Mouse (Mus musculus) thymus, postnatal 36 days (tissue): ENCODE data around the gene Lmntd1.
A peak's percentile ranks its signal among the peaks of the same experiment; 100 is the strongest.

Experiments
- DNase-seq, 2 experiments: peaks; one replicate each; pipeline ENCODE4 v3.0.0; 2022; ENCODE audit warnings: mixed read lengths in 2 of 2

The Lmntd1 gene

DNA sequence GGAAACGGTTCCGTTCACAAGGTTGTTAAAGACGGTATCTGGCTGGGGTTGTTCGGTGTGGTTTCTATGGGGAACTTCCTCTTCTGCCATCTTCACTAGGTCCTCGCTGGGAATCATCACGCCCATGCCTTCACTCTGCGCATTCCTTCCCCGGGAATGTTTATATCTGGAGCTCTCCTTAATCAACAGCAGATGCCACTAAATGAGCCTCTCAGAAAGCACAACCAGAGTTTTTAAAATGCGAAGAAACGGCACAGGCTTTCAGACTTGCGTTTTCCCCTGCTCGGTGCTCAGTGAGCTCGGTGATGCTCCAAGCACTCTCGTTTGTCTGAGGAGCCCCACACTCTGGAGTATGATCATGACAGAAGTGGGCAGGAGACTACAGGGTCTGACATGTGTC, 182.4 kb downstream of the Lmntd1 start:
- DNase-seq: no peak

DNA sequence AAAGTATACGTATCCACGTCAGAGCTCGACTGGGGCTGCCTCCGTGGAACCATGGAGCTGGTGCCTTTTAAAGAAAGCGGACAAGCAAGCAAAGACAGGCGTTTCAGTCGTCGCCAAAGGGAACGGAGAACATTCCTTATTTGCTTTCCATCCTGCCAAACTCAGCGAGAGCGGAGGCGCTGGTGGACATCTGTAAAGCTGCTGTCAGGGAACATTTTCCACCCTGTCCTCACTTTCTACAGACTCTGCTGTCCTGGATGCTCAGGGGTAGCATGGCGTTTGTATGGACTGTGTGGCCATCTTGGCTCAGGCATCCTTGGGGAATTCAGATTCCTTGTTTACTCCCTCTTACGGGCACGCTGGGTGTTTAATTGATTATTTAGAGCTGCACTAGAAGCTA, 186.7 kb downstream of the Lmntd1 start:
- DNase-seq: no peak

DNA sequence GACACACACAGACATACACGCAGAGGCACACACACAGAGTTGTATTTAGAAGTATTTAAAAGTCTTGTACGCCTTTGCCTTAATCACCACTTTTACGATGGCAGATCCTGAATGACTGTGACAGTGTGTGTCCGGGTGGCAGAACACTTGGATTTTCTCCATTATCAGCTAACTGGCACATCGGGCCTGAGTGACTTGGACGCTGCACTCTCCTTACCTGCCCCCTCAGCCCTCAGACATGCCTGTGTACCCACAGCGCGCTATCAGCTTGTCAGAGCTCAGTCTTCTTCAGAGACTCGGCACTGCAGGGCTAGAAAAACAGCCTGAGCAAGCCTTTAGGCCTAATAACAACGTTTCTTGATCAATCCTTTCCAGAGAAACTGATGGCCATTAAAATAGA, 187.6 kb downstream of the Lmntd1 start:
- DNase-seq: no peak

DNA sequence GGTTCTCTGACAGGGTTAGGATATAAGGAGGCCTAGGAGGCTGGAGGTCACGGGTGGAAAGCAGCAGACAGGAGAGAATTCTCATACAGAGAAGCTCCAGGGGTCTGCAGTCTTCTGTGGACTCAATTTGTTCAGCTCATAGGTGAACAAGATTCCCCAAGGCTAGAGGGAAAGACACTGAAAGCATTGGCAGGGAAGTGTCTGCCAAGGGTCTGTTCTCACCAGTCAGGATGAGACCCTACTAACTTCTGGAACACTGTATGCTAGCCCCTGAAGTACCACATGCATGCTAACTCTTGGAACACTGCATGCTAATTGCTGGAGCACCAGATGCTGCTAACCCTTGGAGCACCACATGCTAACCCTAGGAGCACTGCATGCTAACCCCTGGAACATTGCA, 190.0 kb downstream of the Lmntd1 start:
- no peak for DNase-seq

DNA sequence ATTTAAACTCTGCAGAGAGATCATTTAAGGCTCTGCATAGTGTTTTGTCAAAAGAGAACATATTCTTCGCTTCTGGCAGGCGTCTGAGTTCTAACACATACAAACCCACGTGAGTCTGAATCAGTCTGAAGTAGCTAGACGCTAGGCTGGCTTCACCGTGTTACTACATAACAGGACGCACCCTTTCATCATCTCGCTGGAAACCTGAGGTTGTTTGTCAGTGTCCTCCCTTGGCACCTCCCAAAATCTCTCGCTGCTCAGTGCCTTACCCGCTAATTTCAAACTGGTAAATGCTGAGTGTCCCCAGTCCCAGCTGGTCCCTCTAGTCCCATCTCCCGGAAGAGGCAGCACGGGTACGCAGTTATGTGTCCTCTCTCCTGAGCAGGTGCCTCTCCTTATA, 190.6 kb downstream of the Lmntd1 start:
- no peak for DNase-seq

DNA sequence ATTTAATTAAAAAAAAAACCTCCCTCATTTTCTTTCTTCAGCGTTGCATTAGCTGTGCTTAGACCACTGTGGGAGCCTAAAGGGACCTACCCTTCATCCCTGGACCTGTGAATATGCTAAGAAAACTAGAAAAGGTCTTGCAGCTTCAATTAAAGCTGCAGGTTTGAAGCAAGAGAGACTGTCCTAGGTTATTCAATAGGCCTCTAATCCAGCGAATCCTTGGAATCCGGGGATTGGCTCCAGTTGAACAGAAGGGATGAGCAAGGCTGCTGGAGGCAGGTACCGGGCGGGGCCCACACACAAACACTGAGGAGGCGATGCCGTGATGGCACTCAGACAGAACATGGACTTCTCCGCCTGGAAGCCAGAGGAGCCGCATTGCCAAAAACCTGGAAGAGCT, 192.5 kb downstream of the Lmntd1 start:
- DNase-seq: no peak

DNA sequence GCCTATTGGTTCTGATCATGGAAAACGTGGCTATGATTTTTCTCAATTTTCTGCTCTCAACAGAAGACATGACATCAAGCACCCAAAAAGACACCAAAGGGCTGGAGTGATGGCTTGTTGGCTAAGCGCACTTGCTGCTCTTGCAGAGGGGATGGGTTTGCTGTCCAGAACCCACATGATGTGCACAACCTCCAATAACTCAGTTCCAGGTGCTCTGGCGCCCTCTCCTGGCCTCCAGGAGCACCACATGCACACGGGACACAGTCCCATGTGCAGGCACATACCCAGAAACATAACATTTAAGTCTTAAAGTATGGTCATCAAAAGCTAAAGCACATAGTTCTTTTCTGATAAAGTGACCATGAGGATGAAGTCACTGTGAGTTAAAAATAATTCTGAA, 193.7 kb downstream of the Lmntd1 start:
- no peak for DNase-seq

DNA sequence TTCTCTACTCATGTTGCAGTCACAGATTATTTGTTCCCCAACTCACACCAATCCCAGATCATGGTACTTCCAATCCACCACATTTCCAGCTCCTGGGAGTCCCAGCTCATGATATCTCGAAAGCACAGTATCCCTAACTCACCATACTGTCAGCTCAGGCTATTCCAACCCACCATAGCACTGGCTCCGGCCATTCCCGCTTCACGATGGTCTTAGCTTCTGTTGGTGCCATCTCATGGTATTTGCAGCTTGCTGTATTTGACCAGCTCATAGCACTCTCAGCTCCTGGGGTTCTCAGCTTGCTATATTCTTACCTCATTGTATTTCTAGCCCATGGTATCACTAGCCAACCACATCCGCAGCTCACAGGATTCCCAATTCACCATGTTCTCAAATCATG, 195.3 kb downstream of the Lmntd1 start:
- DNase-seq: no peak

DNA sequence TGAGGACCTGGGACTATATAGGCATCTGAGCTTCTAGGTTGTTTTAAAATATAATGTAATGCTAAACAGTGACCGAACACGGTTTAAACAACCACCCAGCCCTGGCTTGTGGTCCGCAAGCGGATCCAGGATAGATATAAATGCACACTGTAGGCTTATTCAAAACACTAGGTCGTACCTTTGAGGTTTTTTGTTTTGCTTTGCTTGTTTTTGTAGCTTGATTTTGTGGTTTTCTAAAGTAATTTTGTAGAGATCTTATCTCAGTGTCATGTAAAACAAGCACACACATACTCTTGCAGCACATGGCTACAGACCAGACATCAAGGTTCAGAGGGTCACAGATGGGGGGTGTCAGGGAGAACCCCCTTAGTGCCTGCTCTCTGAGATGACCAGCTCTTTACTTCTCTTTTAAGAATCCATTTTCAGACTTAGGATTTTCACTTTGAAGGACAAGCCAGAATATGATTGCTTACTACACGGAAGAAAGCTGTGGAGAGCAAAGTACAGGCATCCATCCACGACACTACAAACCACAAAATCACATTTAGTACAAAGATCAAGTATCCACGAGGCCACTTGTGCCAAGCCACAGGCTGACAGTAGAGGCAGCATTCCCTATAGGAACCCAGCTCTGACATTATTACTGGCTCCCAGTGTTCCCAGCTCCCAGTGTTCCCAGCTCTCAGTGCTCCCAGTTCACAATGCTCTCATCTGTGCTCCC, 196.2 kb downstream of the Lmntd1 start:
- no peak for DNase-seq

DNA sequence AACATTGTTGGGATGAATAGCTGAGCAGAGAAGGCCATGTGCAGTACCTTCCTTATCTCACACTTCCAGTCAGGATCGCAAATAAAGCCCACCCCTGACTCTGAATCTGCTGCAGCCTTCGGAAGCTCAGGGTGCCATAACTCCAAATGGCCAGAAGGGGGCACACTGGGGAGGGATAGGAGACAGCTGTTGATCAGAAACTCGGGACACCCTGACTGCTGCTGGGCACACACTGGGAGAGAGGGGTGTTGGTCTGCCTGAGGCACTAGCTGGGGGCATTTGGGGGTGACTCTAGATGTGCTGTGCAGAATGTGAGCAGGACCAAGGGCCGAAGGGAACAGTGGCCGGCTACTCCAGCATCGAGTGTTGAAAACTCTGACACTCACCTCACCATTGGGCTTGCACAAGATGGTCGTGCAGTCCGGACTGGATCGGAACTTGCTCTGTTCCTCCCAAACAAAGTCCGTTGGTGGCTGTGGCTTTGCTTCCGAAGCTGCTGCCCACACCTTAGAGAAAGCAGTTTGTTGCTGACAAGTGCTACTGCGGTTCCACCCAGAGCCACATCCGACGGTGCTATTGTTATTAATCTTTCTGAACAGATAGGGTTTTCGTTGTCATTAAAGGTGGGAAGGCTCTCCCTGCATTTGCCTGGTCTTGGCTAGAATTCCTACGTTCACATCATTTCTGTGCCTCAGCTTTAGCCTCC, 197.0 kb downstream of the Lmntd1 start:
- peak; percentile 47 to 53 for DNase-seq

DNA sequence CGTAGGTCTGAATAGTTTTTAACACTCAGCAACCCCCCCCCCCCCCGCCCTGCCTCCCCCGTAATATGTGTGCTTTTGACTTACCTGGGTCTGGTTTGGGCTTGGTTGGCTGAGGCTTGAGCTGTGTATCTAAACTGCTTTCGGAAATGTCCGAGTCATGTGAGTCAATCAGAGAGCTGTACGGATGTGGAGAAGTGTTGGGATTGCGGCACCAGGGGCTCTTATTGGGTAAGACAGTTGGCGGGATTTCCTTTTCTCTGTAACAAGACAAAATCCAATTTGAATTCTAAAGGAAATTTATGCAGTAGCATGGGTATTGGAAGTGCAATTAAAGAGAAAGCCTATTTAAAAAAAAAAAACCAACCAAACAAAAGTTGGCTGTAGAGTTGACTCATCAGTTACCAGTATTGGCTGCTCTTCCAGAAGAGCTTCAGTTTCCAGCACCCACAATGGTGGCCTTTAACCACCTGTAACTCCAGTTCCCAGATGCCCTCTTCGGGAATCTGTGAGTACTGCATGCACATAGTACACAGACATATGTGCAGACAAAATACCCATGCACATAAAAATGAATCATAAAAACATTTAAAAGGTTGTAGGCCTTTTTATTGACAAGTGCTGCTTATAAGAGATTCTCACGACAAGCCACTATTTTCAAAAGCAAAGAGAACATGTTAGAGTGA, 209.6 kb downstream of the Lmntd1 start:
- no peak for DNase-seq

DNA sequence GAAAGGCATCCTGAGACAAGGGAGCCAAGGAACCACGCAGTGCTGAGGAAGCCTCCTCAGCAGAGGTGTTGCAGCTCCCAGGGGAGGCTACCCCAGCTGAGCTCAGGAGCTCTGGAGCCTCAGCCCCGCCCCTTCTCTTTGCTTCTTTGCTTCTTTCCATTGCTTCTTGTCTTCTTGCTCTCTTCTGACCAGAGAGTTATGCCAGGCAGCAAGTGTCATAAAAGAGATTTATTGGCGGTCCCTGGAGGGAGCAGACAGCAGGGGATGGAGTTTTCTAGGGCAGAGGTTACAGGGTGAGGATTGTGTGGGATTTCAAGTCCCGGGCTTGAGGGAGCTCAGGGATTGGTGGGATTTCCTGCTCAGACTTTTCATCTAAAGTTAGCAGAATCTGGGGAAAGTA, 213.0 kb downstream of the Lmntd1 start:
- no peak for DNase-seq

DNA sequence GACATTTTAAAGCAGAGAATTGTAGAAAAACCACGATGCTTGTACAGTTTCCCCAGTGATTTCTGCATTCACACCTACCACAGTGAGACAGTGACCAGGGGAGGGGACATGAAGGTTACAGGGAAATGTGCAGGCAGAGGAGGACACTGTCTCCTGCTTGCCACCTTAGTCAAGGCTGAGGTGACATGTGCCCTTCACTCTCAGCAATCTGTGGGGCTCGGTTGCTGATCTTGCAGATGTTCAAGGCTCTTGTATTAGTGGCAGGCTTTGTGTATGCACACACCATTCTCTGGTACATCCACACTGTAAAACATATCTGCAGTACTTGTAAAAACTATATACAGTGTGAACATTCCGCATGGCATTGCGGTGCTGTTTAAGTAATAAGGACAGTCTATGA, 216.2 kb downstream of the Lmntd1 start:
- DNase-seq: no peak

DNA sequence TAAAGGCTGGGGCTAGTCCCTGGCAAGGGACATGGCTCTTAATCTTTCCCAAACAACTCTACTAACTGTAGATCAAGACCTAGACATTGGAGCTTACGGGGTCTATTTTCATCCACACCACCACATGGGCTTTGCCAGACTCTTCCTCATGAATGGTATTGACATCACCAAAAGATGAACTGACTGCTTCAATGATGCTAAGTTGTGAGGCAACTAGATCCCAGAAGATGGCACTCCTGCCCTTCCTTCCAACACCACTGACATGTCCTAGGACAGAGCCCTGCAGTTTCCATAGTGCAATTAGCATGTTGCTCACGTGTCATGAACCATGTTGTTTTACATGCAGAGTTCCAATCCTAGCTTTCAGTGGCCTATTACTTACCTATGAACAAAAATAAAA, 217.6 kb downstream of the Lmntd1 start:
- no peak for DNase-seq

DNA sequence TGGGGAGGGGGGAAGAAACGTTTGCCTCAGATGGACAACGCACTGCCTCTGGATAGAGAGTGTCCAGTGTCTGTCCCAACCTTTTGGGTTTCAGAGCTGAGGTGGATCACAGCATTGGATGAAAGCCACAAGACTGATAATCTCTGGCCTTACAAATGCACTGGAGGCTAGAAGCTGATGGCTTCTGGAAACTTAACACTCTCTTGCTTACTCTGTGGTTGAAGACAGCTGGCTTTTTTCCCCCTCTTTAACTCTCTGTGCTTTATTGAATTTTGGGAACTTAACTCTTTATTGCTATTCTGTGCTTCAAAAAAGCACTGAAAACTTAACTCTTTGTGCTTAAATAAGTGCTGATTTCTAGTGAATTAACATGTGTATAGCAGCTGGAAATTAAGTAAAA, 223.7 kb downstream of the Lmntd1 start:
- DNase-seq: no peak

DNA sequence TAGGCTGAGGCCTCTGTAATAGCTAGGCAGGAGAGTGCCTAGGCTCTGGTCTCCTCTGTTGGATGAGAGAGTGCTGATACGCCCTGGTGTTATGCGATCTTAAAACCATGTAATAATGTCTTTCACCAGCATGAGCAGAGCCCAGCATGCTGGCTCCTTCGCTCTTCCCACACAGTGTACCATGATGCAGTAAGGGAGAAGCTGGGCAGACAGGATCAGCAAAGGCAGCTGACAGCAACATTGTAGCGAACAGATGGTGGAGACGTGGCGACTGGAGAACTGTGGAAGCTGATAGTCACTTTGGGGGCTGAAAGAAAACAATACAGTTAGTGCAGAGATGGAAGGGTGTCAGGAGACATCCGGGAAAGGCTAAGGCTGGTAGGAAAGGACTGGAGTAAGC, 224.2 kb downstream of the Lmntd1 start:
- no peak for DNase-seq

DNA sequence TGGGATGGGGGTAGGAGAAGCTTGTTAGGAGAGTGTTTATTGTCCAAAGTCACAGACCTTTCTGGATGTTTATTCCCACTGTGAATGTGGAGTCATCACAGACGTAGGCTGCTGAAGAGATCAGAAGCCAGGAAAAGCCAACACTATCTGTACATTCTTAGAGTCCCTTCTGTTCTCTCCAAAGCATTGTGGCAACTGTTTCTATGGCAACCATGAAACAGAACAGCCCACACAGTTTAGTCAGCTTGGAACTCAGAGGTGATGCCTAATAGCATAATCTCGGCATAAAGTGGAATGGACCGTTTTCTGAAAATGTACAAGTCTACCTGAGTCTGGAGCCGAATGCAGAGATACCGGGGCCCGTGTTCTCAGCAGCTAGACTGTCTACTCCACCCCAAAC, 226.7 kb downstream of the Lmntd1 start:
- DNase-seq: no peak

DNA sequence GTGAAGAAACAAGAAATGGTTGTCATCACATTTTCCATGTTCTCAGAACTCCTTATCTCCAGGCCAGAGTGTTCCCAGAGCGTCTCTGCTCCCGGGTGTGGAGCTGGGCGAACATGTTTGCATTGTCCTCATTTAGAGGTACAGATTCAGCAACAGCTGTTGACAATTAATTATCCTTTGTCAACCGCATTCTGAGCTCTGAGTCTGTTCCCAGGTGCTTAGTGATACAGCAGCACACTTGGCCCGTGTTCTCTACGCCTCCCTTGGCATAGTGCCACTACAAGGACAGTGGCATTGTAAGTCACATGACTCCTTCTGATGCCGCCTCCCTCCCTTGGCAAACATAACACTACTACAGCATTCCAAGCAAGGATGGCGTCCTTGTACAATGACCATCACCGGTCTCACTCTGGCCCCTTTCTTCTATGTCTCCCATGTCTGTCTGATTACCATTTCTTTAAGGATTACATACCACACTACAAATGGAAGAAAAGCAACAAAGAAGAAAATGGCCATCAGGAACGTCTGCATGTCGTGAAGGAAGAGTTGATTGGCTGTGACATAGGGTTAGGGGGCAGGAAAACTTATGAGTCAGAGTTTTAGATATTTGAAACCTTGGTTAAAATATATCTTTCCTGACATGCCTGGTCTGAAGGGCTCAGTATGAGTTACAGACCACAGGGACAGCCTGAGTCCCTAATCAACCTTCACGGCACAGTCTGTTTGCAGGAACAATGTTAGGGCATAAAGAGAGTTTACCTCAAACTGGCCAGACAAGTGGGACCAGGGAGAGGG, 231.3 kb downstream of the Lmntd1 start:
- DNase-seq: no peak

DNA sequence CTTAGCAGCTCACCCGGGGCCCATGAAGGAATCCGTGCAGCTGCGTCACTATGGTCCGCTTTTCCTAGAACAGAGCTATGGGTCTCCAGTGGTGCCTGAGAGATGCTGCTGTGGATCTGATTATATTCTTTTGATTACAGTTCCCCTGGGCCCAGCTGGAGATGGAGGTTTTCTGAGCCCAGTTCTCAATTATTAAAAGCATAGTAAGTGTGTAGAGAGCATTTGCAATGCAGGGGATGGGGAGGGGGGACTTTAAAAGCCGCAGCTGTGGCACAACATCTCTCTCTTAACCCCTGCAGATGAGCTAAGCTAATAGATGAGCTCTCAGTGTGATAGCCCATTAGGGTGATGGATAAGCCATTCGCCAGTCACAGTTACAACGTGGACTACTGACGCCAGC, 233.2 kb downstream of the Lmntd1 start:
- DNase-seq: no peak

DNA sequence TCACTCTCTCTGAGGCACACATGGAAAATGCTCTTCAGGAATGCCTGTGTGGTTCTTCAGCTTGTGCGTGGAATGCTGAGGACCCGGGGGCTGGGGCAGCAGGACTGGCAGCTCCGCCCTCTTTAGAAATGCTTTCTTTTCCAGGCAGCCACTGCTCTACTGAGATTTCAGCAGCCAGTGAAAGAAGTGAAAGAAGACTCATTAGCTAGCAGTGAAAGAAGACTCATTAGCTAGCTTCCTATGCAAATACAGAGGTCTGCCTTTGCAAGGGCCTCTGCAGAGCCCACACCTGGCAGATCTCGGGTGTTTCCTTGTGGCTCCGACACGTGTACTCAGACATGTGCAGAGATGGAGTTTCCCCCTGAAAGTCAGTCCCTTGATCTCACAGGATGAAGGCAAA, 234.9 kb downstream of the Lmntd1 start:
- no peak for DNase-seq

DNA sequence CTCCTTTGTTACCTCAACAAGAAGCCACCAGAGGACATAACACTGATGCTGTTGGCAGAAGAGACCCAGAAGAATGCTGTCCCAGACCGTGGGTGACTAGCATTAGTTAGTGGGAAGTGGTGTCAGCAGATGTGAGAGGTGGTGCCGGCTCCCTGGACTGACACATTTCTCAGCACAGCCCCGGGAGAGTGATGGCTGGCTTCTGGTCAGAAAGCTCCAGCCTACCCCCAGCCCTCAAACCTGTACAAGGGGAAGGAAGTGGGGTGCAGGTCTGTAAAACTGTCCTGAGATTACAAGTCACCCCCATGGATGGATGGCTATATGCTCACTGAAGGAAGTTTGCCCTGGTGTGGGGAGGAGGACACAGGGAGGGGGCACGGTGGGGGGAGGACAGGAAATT, 235.4 kb downstream of the Lmntd1 start:
- no peak for DNase-seq

DNA sequence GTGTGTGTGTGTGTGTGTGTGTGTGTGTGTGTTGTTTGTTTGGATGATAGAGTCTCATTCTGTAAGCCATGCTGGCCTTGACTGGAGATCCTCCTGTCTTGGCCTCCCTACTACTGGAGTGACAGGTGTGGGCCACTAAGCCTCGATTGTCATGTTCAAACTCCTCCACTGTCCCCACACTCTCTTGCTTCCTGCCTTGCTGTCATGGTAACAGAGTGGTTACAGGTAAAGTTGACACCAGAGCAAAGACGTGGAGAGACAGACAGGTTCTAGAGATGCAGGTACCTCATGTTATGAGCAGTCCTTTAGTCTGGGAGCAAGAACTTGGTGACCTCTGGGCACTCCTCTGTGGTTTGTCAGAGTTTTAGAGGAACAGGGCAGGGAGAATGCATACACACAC, 239.7 kb downstream of the Lmntd1 start:
- DNase-seq: no peak

DNA sequence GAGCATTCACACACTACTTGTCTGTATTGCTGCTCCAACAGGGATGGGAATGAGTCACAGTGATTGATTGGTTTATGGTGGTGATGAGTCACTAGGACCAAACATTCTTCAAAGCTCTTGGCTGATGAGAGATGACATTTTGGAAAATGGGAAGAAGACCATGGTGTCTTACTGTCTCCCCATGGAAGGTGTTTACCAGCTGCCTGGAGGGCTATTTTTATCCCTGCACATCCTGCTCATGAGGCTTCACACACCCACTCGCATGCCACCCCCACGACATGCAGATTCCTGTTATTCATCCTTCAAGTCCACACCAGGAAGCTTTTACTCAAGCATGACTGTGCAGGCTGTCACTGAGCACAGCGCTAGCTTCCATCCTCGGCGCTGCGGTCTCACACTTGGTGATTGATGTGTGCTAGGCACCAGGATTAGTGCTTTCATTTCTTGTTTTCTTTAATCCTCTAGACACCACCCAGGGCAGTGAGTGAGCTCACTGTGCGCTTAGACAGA, 240.4 kb downstream of the Lmntd1 start:
- DNase-seq: no peak
